Mouse (Mus musculus): Measurements from ENCODE around the gene Def6. TPM values are rescaled to one million over a fixed set of nuclear protein-coding genes. Genes with fewer than 3 reads are reported as not detected.

Gene Def6
- polyA plus RNA-seq, 1 experiment from 2014 or later, result 6.5 TPM

GRCm38 (mm10) chr17:28244714-28245113, 37.1 kb downstream of the Def6 start:
- Histone ChIP-seq H3K27me3 (ENCODE audit: control insufficient read depth, insufficient read depth, low read length) (no peaks in the 10 kb centered on the region), H3K4me3 (replicated peaks; ENCODE audit: low read length) (no peak overlapping the region), H3K36me3 (replicated peaks; ENCODE audit: control insufficient read depth, insufficient read depth) (no peaks in the 10 kb centered on the region; the same call in 1 of the 2 replicates), H3K9ac (no peak overlapping the region), H3K4me2 (replicated peaks) (no peak overlapping the region), H3K9me3 (ENCODE audit: control insufficient read depth, low read length) (no peaks in the 10 kb centered on the region), H3K27ac (peak overlapping the region; percentile 63; the same call in 1 of the 2 replicates), H3K4me1 (replicated peaks; ENCODE audit: control insufficient read depth, insufficient read depth, low read length) (peaks cover 15% of the 10 kb centered on the region)
- ATAC-seq (ENCODE audit: low FRiP score) (peak; percentile 83; the same call in 1 of the 2 replicates), DNase-seq (ENCODE audit: low spot score) (no peak)
- WGBS, result 36% methylated on average over 6 of the region's 6 CpGs

DNA sequence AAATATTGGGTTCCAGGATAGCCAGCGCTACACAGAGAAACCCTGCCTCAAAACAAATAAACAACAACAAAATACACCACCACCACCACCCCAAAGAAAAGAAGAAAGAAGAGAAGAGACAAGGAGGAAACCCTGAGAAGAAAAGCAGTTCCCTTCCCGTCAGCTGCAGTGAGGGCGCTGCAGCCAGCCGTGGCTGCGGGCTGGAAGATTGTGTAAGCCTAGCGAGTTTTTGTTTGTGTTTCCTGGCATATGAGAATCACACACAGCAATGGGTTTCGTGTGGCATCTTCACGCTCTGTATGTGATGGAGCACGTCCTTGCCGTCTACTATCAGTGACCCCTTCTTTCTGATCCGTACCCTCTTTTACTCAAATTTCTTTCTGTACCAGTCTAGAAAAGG, 39.1 kb downstream of the Def6 start:
- no peaks in the 10 kb centered on the region for H3K9me3 ChIP-seq (ENCODE audit: control insufficient read depth, low read length)
- no peak for ATAC-seq (ENCODE audit: low FRiP score)
- no peak overlapping the region for H3K4me3 ChIP-seq (replicated peaks; ENCODE audit: low read length)
- no peak for DNase-seq (ENCODE audit: low spot score)
- no peaks in the 10 kb centered on the region for H3K36me3 ChIP-seq (replicated peaks; ENCODE audit: control insufficient read depth, insufficient read depth)
- H3K27ac ChIP-seq, result no peak overlapping the region
- H3K4me1 ChIP-seq (replicated peaks; ENCODE audit: control insufficient read depth, insufficient read depth, low read length), result peaks cover 15% of the 10 kb centered on the region
- no peak overlapping the region for H3K9ac ChIP-seq
- WGBS, result 78% methylated on average over 11 of the region's 11 CpGs
- no peaks in the 10 kb centered on the region for H3K27me3 ChIP-seq (ENCODE audit: control insufficient read depth, insufficient read depth, low read length)
- no peak overlapping the region for H3K4me2 ChIP-seq (replicated peaks)

DNA sequence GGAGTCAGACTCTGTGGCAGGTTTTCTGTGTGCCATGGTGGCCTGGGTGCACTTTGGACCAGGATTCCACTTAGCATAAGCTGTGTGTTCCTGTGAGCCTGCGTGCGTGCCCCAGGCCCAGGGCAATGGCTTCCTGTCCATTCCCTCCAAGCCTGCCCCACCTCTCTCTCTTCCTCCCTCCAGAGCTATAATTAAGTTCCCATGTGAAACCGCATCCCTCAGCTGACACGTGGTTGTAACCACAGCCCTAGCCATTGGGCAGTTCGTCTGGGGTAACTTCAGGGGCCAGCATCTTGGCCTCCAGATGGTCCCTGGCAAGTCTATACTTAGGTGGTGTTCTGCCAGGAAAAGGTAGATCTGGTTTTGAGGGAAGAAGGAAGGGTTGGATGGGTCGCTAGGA, 40.0 kb downstream of the Def6 start:
- Histone ChIP-seq H3K36me3 (replicated peaks; ENCODE audit: control insufficient read depth, insufficient read depth) (no peaks in the 10 kb centered on the region), H3K27me3 (ENCODE audit: control insufficient read depth, insufficient read depth, low read length) (no peaks in the 10 kb centered on the region), H3K9ac (no peak overlapping the region), H3K4me1 (replicated peaks; ENCODE audit: control insufficient read depth, insufficient read depth, low read length) (peaks cover 21% of the 10 kb centered on the region), H3K27ac (no peak overlapping the region), H3K4me3 (replicated peaks; ENCODE audit: low read length) (no peak overlapping the region), H3K9me3 (ENCODE audit: control insufficient read depth, low read length) (no peaks in the 10 kb centered on the region), H3K4me2 (replicated peaks) (no peak overlapping the region)
- DNase-seq (ENCODE audit: low spot score), result no peak
- WGBS, result 73% methylated on average over 6 of the region's 6 CpGs
- ATAC-seq (ENCODE audit: low FRiP score), result no peak

DNA sequence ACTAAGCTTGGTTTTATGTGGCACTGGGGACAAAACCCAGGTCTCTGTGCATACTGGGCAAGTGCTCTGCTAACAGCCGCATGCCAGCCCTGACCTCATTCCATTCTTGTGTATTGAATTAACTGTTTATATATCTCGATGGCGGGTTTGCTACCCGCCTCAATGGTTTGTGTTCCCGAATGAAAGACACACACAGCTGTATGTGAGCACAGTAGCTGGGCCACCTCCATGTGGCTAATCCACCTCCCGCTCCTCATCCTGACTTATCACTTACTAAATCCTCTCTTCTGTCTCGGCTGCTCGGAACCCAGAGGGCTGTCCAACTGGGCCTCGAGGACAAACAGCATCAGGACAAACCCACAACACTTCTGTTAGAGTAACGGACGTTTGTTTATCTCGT, 41.5 kb downstream of the Def6 start:
- H3K4me2 ChIP-seq (replicated peaks), result no peak overlapping the region
- WGBS, result 86% methylated on average over 12 of the region's 12 CpGs
- H3K9me3 ChIP-seq (ENCODE audit: control insufficient read depth, low read length), result no peaks in the 10 kb centered on the region
- no peaks in the 10 kb centered on the region for H3K27me3 ChIP-seq (ENCODE audit: control insufficient read depth, insufficient read depth, low read length)
- H3K36me3 ChIP-seq (replicated peaks; ENCODE audit: control insufficient read depth, insufficient read depth), result no peaks in the 10 kb centered on the region
- ATAC-seq (ENCODE audit: low FRiP score) (no peak), DNase-seq (ENCODE audit: low spot score) (no peak)
- H3K4me1 ChIP-seq (replicated peaks; ENCODE audit: control insufficient read depth, insufficient read depth, low read length), result peaks cover 21% of the 10 kb centered on the region
- H3K9ac ChIP-seq, result no peak overlapping the region
- no peak overlapping the region for H3K27ac ChIP-seq
- no peak overlapping the region for H3K4me3 ChIP-seq (replicated peaks; ENCODE audit: low read length)

DNA sequence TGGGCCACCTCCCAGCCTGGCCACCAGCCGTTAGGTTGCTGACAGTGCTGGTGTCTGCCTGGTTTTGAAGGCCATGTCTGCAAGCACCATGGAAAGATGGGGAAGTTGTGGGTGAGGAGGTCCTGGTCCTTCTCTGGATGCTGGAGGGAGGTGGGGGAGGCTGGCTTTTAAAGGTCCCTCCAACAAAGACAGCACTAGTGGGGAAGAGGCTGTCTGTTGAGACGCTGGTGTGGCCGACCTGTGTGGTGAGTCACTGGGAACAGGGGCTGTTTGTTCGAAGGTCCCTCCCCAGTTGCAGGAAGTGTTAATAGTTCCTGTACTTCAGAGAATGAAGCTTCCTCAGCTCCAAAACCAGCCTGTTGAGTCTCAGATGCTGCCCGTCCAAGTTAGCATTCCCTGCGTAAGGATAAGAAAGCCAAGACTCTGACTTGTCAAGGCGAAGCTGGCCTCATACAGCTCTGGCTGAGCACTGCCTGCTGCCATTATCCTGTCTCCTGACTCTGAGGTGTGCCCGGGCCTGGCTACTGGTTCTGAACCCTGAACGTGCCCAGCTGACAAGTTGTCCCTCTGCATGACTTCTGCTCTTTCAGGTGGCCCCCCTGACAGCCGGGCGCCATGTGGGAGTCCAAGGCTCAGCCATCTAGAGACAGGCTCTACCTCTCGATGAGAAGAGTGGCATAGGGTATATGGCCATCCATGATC, 44.2 kb downstream of the Def6 start:
- Histone ChIP-seq H3K9ac (no peak overlapping the region), H3K27me3 (ENCODE audit: control insufficient read depth, insufficient read depth, low read length) (no peaks in the 10 kb centered on the region), H3K27ac (no peak overlapping the region), H3K4me3 (replicated peaks; ENCODE audit: low read length) (no peak overlapping the region), H3K4me2 (replicated peaks) (no peak overlapping the region), H3K4me1 (replicated peaks; ENCODE audit: control insufficient read depth, insufficient read depth, low read length) (peaks cover 23% of the 10 kb centered on the region), H3K36me3 (replicated peaks; ENCODE audit: control insufficient read depth, insufficient read depth) (no peaks in the 10 kb centered on the region), H3K9me3 (ENCODE audit: control insufficient read depth, low read length) (no peaks in the 10 kb centered on the region)
- 89% methylated on average over 12 of the region's 12 CpGs for WGBS
- DNase-seq (ENCODE audit: low spot score), result no peak
- no peak for ATAC-seq (ENCODE audit: low FRiP score)

GRCm38 (mm10) chr17:28252281-28252648, 44.7 kb downstream of the Def6 start:
- no peaks in the 10 kb centered on the region for H3K36me3 ChIP-seq (replicated peaks; ENCODE audit: control insufficient read depth, insufficient read depth)
- H3K4me1 ChIP-seq (replicated peaks; ENCODE audit: control insufficient read depth, insufficient read depth, low read length), result peaks cover 24% of the 10 kb centered on the region
- H3K4me2 ChIP-seq (replicated peaks), result no peak overlapping the region
- WGBS, result 80% methylated on average over 5 of the region's 5 CpGs
- no peak overlapping the region for H3K9ac ChIP-seq
- no peaks in the 10 kb centered on the region for H3K9me3 ChIP-seq (ENCODE audit: control insufficient read depth, low read length)
- DNase-seq (ENCODE audit: low spot score) (no peak), ATAC-seq (ENCODE audit: low FRiP score) (no peak)
- H3K4me3 ChIP-seq (replicated peaks; ENCODE audit: low read length), result no peak overlapping the region
- H3K27ac ChIP-seq, result no peak overlapping the region
- H3K27me3 ChIP-seq (ENCODE audit: control insufficient read depth, insufficient read depth, low read length), result no peaks in the 10 kb centered on the region

DNA sequence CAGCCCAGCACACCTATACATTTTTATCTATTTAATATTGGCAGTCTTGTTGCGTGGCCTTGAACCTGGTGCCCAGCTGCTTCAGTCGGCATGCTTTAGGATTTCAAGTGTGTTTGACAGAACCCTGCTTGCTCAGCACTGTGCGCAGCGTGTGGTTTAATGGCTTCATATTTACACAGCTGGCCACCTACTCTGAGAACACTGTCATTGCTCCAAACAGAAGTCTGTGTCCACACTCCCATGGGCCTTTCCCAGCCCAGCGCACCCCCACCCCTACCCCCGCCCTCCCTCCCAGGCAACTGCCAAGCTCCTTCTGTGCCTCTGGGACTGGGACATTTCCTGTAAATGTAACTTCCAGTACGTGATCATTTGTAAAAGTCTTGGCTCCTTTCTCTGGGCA, 45.6 kb downstream of the Def6 start:
- ATAC-seq (ENCODE audit: low FRiP score) (no peak), DNase-seq (ENCODE audit: low spot score) (no peak)
- Histone ChIP-seq H3K36me3 (replicated peaks; ENCODE audit: control insufficient read depth, insufficient read depth) (no peaks in the 10 kb centered on the region), H3K4me3 (replicated peaks; ENCODE audit: low read length) (no peak overlapping the region), H3K27ac (no peak overlapping the region), H3K4me1 (replicated peaks; ENCODE audit: control insufficient read depth, insufficient read depth, low read length) (peaks cover 20% of the 10 kb centered on the region), H3K27me3 (ENCODE audit: control insufficient read depth, insufficient read depth, low read length) (no peaks in the 10 kb centered on the region), H3K9ac (no peak overlapping the region), H3K9me3 (ENCODE audit: control insufficient read depth, low read length) (no peaks in the 10 kb centered on the region), H3K4me2 (replicated peaks) (no peak overlapping the region)
- WGBS, result 71% methylated on average over 7 of the region's 7 CpGs

DNA sequence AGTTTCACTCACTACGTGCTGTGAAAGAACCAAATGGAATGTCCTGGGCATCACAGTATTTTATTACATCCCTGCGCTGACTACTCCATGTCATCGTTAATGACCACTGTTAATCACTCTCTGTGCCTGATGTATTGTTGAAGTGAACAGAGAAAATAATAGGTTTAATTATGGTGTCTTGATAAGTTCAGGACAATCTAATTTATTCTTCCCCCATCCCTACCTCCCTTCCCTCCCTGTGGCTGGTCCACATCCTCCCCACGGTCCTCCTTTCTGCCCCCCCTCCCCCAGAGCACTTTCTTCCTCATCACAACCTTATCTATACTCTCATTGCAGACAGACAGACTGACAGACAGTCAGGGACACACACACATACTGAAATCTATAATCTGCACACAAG, 47.2 kb downstream of the Def6 start:
- no peak overlapping the region for H3K9ac ChIP-seq
- 53% methylated on average over 4 of the region's 4 CpGs for WGBS
- ATAC-seq (ENCODE audit: low FRiP score) (no peak), DNase-seq (ENCODE audit: low spot score) (no peak)
- H3K27ac ChIP-seq, result peak overlapping the region; percentile 66
- H3K4me1 ChIP-seq (replicated peaks; ENCODE audit: control insufficient read depth, insufficient read depth, low read length), result peaks cover 20% of the 10 kb centered on the region
- no peak overlapping the region for H3K4me3 ChIP-seq (replicated peaks; ENCODE audit: low read length)
- no peak overlapping the region for H3K4me2 ChIP-seq (replicated peaks)
- H3K36me3 ChIP-seq (replicated peaks; ENCODE audit: control insufficient read depth, insufficient read depth), result no peaks in the 10 kb centered on the region
- H3K9me3 ChIP-seq (ENCODE audit: control insufficient read depth, low read length), result no peaks in the 10 kb centered on the region
- H3K27me3 ChIP-seq (ENCODE audit: control insufficient read depth, insufficient read depth, low read length), result no peaks in the 10 kb centered on the region

- H3K27me3 ChIP-seq (ENCODE audit: control insufficient read depth, insufficient read depth, low read length), result no peaks in the 10 kb centered on the region
- no peak for DNase-seq (ENCODE audit: low spot score)
- H3K9ac ChIP-seq, result peak overlapping the region; percentile 20; the same call in 1 of the 2 replicates
- peaks cover 20% of the 10 kb centered on the region for H3K4me1 ChIP-seq (replicated peaks; ENCODE audit: control insufficient read depth, insufficient read depth, low read length)
- peak overlapping the region; percentile 66 for H3K27ac ChIP-seq
- ATAC-seq (ENCODE audit: low FRiP score), result no peak
- 38% methylated on average over 5 of the region's 5 CpGs for WGBS
- no peaks in the 10 kb centered on the region for H3K36me3 ChIP-seq (replicated peaks; ENCODE audit: control insufficient read depth, insufficient read depth)
- H3K4me2 ChIP-seq (replicated peaks), result no peak overlapping the region
- H3K4me3 ChIP-seq (replicated peaks; ENCODE audit: low read length), result no peak overlapping the region
- H3K9me3 ChIP-seq (ENCODE audit: control insufficient read depth, low read length), result no peaks in the 10 kb centered on the region
Measured at GRCm38 (mm10) chr17:28255651-28256050, 48.1 kb downstream of the Def6 start.
